Mouse (Mus musculus) left cerebral cortex, adult 2 months (tissue): ENCODE data around the gene Cinp. TPM values are rescaled to one million over a fixed set of nuclear protein-coding genes. Genes with fewer than 3 reads are reported as not detected.

ENCODE experiments used
- DNase-seq, 2 experiments: peaks; one replicate each; pipeline ENCODE4 v3.0.0; 2021 to 2022; ENCODE audit warnings: low spot score in 2 of 2, mixed read lengths in 1 of 2; ENCODE audit errors: extremely low spot score in 1 of 2
- H3K27ac ChIP-seq: fragments of 200-600 bp; 2 replicates; pipeline ENCODE4 v1.8.1; 2022
- H3K4me3 ChIP-seq: fragments of 200-600 bp; 2 replicates; pipeline ENCODE4 v1.8.1; 2022
- CTCF ChIP-seq: fragments of 200-600 bp; IDR thresholded peaks from 2 replicates; pipeline ENCODE4 v1.8.1; 2022; ENCODE audit warnings: antibody characterized with exemption, mild to moderate bottlenecking, moderate library complexity
- intact Hi-C: fragments of 180-260 bp; cut with DNase I; formaldehyde crosslinking; loops from one replicate; pipeline ENCODE4 v1.15.1; 2025
- long read RNA-seq, 2 experiments: library from polyadenylated mRNA; stranded (forward); transcript quantifications; one replicate each; pipeline ENCODE4 v2.0.0; 2021; ENCODE audit warnings: borderline mapping rate in 2 of 2
- total RNA-seq, 2 experiments: library from RNA; stranded (reverse); gene quantifications; 2 replicates each; pipeline ENCODE4 v1.2.3; 2021

Gene Cinp
- 100 to 1,000 TPM in 1 of 2 experiments, 10 to 100 TPM in 1; 94.4 to 107 TPM for total RNA-seq
- long read RNA-seq, experiment 1, transcript Cinp-201 (5 exons, 2,029 nt): major isoform, 51 of 74 reads
- long read RNA-seq, experiment 1, partial matches to known transcripts: 8 of 74 reads
- long read RNA-seq, experiment 1, other reads (novel, unspliced or antisense): 8 of 74 reads
- long read RNA-seq, experiment 2, transcript Cinp-201 (5 exons, 2,029 nt): major isoform, 26 of 48 reads
- long read RNA-seq, experiment 2, partial matches to known transcripts: 5 of 48 reads
- long read RNA-seq, experiment 2, other reads (novel, unspliced or antisense): 10 of 48 reads

DNA sequence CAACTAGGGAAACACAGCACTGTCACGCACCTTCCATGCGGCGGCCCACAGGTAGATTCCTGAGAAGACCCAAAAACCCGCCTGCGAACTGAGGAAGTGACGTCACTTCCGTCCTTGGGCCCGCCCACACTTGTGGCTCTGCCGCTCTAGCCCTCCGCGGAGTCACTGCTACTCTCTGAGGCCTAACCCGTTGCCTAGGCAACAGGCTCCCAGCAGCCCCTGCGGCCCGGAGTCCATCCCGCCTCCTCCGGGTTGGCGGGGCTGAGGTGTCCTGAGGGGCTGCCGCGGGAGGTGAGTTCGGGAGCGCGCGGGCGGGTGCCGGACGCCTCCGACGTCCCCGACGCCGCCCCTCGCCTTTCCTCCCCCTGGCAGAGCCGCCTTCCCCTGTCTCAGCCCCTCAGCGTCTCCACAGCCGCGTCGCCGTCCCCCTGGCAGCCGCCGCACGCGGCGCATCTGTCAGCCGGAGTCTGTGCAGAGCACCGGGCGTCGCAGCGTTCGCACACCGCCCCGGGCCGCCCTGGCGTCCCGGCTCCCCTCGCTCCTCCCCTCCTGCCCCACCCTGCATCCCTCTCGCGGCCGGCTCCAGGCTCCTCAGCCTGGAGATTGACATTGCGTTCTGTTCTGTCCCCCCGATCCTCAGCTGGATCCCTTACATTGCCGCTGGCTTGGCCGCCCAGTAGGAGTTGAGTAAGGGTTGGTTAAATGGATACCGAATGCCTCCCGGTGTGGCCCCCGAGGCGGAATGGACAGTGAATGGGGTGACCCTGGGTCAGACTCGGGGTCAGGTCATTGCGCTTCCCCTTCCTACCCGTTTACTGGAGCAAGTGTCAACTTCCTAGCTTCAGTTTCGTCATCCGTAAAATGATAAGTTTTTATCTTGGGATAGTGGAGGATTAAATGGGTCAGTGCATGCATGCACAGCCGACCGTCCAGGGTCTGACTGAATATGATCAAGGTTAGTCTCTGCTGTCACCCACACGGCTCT is at the start of gene Cinp, which contains the start of gene Tecpr2:
Cinp (minus strand) TSS at position 110 of the 985 bp plus-strand sequence.
Tecpr2 (plus strand) TSS at position 229 of the 985 bp plus-strand sequence.
- H3K27ac ChIP-seq: peak within 1 kb of the TSS; percentile 96
- DNase-seq: peak; percentile 97
- intact Hi-C loops: loop anchor here (1.0 to 2.0 kb wide), 2 partner anchors 21 to 39 kb away; partner anchors contain the start of gene Zfp839
- H3K4me3 ChIP-seq: peak within 1 kb of the TSS; percentile 96
- TF ChIP-seq CTCF: no peak; the same call in 1 of the 2 replicates

DNA sequence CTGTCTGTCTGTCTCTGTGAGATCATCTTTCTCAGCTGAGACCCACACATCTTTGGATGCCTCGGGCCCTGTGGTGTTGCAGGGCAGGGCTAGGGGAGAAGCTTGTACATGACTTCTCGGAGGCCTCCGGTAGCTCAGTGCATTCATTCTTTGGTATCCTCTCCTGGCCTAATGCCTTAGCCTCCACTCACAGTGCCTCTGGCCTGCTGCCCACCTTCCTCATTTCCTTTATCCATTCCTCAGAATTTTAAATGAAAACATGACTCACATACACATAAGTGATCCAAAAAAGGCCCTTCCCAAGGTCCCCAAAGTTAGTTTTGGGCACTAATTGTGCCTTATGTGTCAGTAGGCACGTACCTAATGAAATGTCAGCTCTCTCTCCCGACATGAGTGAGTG is 48.6 kb upstream of the Cinp start:
- no peak overlapping the region for H3K27ac ChIP-seq
- intact Hi-C loops: no loop called here
- no peak for TF ChIP-seq CTCF
- DNase-seq: no peak
- no peak overlapping the region for H3K4me3 ChIP-seq

- intact Hi-C loops: loop anchor here (1.0 kb wide), 1 partner anchor 56 kb away; no protein-coding TSS in a partner anchor
- no peak overlapping the region for H3K4me3 ChIP-seq
- peak; percentile 89 for TF ChIP-seq CTCF
- H3K27ac ChIP-seq: peak overlapping the region; percentile 37; the same call in 1 of the 2 replicates
- peak; percentile 82 to 83 for DNase-seq
Observed at GRCm38 (mm10) chr12:110935983-110936620, 47.2 kb upstream of the Cinp start.

GRCm38 (mm10) chr12:110932820-110933219 is 43.9 kb upstream of the Cinp start:
- H3K27ac ChIP-seq: peak overlapping the region; percentile 80
- intact Hi-C loops: no loop called here
- DNase-seq: peak; percentile 27 to 49
- peak; percentile 5; the same call in 1 of the 2 replicates for TF ChIP-seq CTCF
- no peak overlapping the region for H3K4me3 ChIP-seq

- H3K27ac ChIP-seq: no peak overlapping the region
- H3K4me3 ChIP-seq: no peak overlapping the region
- no peak for TF ChIP-seq CTCF
- DNase-seq: no peak
- intact Hi-C loops: no loop called here
Observed at GRCm38 (mm10) chr12:110921572-110921971, 32.6 kb upstream of the Cinp start.

GRCm38 (mm10) chr12:110920254-110920653 is 31.3 kb upstream of the Cinp start:
- Histone ChIP-seq H3K27ac (peak overlapping the region; percentile 37), H3K4me3 (no peak overlapping the region)
- intact Hi-C loops: no loop called here
- no peak for TF ChIP-seq CTCF
- DNase-seq: no peak

GRCm38 (mm10) chr12:110915761-110916160 is 26.8 kb upstream of the Cinp start:
- H3K4me3 ChIP-seq: no peak overlapping the region
- no peak for DNase-seq
- TF ChIP-seq CTCF: no peak
- H3K27ac ChIP-seq: no peak overlapping the region
- intact Hi-C loops: no loop called here

- intact Hi-C loops: loop anchor here (1.0 kb wide), 1 partner anchor 21 kb away; the partner anchor contains the start of genes Cinp and Tecpr2
- Histone ChIP-seq H3K27ac (peak overlapping the region; percentile 73), H3K4me3 (no peak overlapping the region)
- no peak for DNase-seq
- no peak for TF ChIP-seq CTCF
Observed at GRCm38 (mm10) chr12:110909962-110910361, 21.0 kb upstream of the Cinp start.

DNA sequence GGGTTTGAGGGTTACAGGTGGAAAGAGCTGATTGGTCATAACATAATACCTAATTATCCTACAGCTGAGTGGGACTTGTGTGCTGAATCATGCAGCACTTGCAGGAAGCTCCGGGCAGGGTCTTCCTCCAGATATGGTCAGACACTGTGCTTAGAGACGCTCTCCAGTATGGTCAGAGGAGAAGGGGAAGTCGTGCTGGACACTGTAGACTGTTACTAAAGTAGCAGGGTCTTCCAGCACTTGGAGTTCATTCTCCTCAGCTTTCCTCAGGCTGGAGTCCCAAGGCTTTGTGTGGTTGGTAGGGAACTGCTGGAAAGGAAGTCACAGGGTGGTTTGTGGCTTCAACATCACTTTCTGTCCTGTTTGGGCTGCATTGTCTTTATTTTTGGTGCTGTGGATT is 18.9 kb upstream of the Cinp start:
- no peak for DNase-seq
- Histone ChIP-seq H3K27ac (peak overlapping the region; percentile 73), H3K4me3 (no peak overlapping the region)
- intact Hi-C loops: no loop called here
- no peak for TF ChIP-seq CTCF

- Histone ChIP-seq H3K4me3 (no peak overlapping the region), H3K27ac (no peak overlapping the region)
- intact Hi-C loops: no loop called here
- peak; percentile 55 for TF ChIP-seq CTCF
- no peak for DNase-seq
Observed at GRCm38 (mm10) chr12:110903536-110903935, 14.6 kb upstream of the Cinp start.

DNA sequence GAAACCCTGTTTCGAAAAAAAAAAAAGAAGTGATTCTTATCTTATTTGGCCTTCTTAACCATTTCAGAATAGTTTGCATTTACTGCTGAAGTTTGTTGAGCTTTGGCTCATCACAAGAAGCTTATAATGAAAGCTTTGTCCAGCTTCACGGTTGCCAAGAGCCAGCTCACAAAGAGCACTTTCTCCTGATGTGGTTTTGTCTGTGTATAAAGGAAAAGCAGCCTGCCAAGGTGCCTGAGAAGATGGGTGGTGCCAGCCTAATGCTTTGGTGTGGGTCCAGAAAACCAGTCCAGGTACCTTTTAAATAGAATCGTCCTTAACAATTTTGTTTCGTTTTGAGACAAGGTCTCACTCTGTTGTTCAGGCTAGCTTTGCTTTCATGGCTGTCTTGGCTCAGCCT is 13.2 kb upstream of the Cinp start:
- no peak for DNase-seq
- Histone ChIP-seq H3K27ac (peak overlapping the region; percentile 55; the same call in 1 of the 2 replicates), H3K4me3 (no peak overlapping the region)
- intact Hi-C loops: no loop called here
- no peak for TF ChIP-seq CTCF
